In the genomic region with DNA sequence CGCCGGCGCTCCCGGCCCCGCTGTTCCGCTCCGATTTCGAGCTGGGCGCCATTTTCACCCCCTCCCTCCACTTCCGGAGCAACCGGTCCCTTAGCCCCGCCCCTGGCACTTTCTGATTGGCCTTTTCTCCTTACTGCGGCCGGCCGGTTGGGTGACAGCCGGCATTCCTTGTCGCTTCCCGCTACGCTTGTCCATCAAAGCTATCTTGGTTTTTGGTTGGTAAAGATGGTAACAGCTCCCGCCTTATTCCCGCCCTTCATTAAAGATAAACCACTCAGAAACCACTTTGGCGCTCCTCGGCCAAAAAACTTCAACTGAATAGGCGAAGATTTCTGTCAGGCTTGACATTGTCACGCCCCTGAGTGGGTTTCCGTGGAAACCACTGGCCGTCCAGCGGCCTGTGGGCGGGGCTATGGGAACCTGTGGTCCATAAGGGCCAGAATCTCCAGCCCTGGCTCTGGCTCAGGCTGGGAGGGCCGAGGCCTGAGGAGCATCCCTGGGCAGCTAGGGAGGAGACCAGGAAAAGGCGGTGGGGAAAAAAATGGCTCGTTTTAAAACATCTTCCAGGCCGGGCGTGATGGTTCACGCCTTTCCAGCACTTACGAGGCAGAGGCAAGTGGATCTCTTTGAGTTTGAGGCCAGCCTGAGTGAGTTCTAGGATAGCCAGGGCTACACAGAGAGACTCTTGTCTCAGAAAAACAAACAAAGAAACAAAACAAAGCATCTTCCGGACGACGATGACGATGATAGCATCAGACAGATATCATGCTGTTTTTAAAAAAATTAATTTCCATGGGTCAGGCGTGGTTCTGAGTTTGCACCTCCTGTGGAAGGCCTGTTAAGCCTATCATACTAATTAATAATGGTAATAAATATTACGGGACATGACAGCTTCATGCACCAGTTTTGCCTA, we compare ENCODE assay signal across 8 mouse cellular contexts. TPM values are rescaled to one million over a fixed set of nuclear protein-coding genes. Genes with fewer than 3 reads are reported as not detected.
DNase-seq lines count a peak whose midpoint lies in the region; ATAC-seq and TF ChIP-seq lines count a peak whose summit lies in the region.

A gene (minus strand): TSS at position 72 of the 913 bp plus-strand sequence.

- ATAC-seq in forebrain, embryonic 11.5 days (replicated peaks; ENCODE audit: low FRiP score): peak; percentile 96
- ATAC-seq in heart, embryonic 16.5 days (replicated peaks; ENCODE audit: extremely low read depth, insufficient read depth, low FRiP score): peak; percentile 98
- ATAC-seq in liver, embryonic 15.5 days (ENCODE audit: insufficient read depth): peak; percentile 96
- peak; percentile 97 for ATAC-seq in neural tube, embryonic 12.5 days (ENCODE audit: low FRiP score, low read depth)

- TF ChIP-seq EP300 in CH12.LX (IDR thresholded peaks at IDR 0.05; ENCODE audit: low read length): no peak

- peak within 1 kb of the TSS; percentile 80 for H3K9ac ChIP-seq in CH12.LX (ENCODE audit: insufficient read depth, low read depth)
- peak within 1 kb of the TSS; percentile 79 for H3K9ac ChIP-seq in forebrain, embryonic 11.5 days (ENCODE audit: low read length)
- peak within 1 kb of the TSS; percentile 85 for H3K9ac ChIP-seq in heart, embryonic 16.5 days (ENCODE audit: low read length)
- peak within 1 kb of the TSS; percentile 82 for H3K9ac ChIP-seq in liver, embryonic 15.5 days
- peak within 1 kb of the TSS; percentile 84 for H3K9ac ChIP-seq in neural tube, embryonic 12.5 days

- H3K4me2 ChIP-seq in CH12.LX (ENCODE audit: insufficient read depth, low read depth, poor library complexity, severe bottlenecking): peak within 1 kb of the TSS; percentile 94
- H3K4me2 ChIP-seq in forebrain, embryonic 11.5 days (ENCODE audit: low read depth, low read length, severe bottlenecking): peak within 1 kb of the TSS; percentile 83
- H3K4me2 ChIP-seq in heart, embryonic 16.5 days (ENCODE audit: low read depth, low read length): peak within 1 kb of the TSS; percentile 80
- H3K4me2 ChIP-seq in liver, embryonic 15.5 days: peak within 1 kb of the TSS; percentile 85
- H3K4me2 ChIP-seq in neural tube, embryonic 12.5 days (replicated peaks): peak within 1 kb of the TSS; percentile 88

- peak within 1 kb of the TSS; percentile 93 for H3K27ac ChIP-seq in CH12.LX (ENCODE audit: insufficient read depth, low read depth)
- H3K27ac ChIP-seq in forebrain, embryonic 11.5 days (ENCODE audit: low read depth, low read length): peak within 1 kb of the TSS; percentile 87
- peak within 1 kb of the TSS; percentile 87 for H3K27ac ChIP-seq in heart, embryonic 16.5 days (ENCODE audit: low read length)
- H3K27ac ChIP-seq in liver, embryonic 15.5 days (replicated peaks): peak within 1 kb of the TSS; percentile 83
- H3K27ac ChIP-seq in neural tube, embryonic 12.5 days: peak within 1 kb of the TSS; percentile 83

- dilution Hi-C loops in CH12.LX (cut with MboI; ENCODE audit: extremely low pct_ligation_motif_present, extremely low pct_unique_long_range_greater_than_20kb, low sequenced_read_pairs): no loop called here

- no peak for TF ChIP-seq RAD21 in CH12.LX (IDR thresholded peaks at IDR 0.05; ENCODE audit: low read depth, low read length)

- peaks cover 14% of the 10 kb centered on the region for H3K79me2 ChIP-seq in CH12.LX (replicated peaks; ENCODE audit: control insufficient read depth, extremely low read depth, insufficient read depth, poor library complexity, severe bottlenecking)

- peaks cover 15 to 34% of the 10 kb centered on the region in 2 experiments for H3K4me1 ChIP-seq in CH12.LX (ENCODE audit: control insufficient read depth in 1 of 2, insufficient read depth in 2 of 2)
- peaks cover 5% of the 10 kb centered on the region; the same call in 1 of the 2 replicates for H3K4me1 ChIP-seq in forebrain, embryonic 11.5 days (replicated peaks; ENCODE audit: control insufficient read depth, insufficient read depth, low read length)
- H3K4me1 ChIP-seq in heart, embryonic 16.5 days (ENCODE audit: control insufficient read depth, insufficient read depth, low read length): peaks cover 13% of the 10 kb centered on the region
- H3K4me1 ChIP-seq in liver, embryonic 15.5 days (replicated peaks): peaks cover 34% of the 10 kb centered on the region
- peaks cover 27% of the 10 kb centered on the region for H3K4me1 ChIP-seq in neural tube, embryonic 12.5 days

- in situ Hi-C loops in CH12.LX (cut with MboI; ENCODE audit: low pct_ligation_motif_present, low pct_unique_long_range_greater_than_20kb, low sequenced_read_pairs): loop anchor here (10.0 kb wide), 1 partner anchor 50 kb away; no protein-coding TSS in a partner anchor

- H3K27me3 ChIP-seq in CH12.LX (replicated peaks): no peaks in the 10 kb centered on the region
- no peaks in the 10 kb centered on the region for H3K27me3 ChIP-seq in forebrain, embryonic 11.5 days (ENCODE audit: control insufficient read depth, insufficient read depth, low read length)
- no peaks in the 10 kb centered on the region for H3K27me3 ChIP-seq in heart, embryonic 16.5 days (ENCODE audit: control insufficient read depth, insufficient read depth, low read length)
- no peaks in the 10 kb centered on the region for H3K27me3 ChIP-seq in liver, embryonic 15.5 days
- no peaks in the 10 kb centered on the region for H3K27me3 ChIP-seq in neural tube, embryonic 12.5 days (replicated peaks)

- peaks cover 3% of the 10 kb centered on the region for H3K9me3 ChIP-seq in CH12.LX (replicated peaks; ENCODE audit: low read length)
- H3K9me3 ChIP-seq in forebrain, embryonic 11.5 days (ENCODE audit: control insufficient read depth, low read length): no peaks in the 10 kb centered on the region; the same call in 1 of the 2 replicates
- no peaks in the 10 kb centered on the region for H3K9me3 ChIP-seq in heart, embryonic 16.5 days (replicated peaks; ENCODE audit: control insufficient read depth, low read length)
- no peaks in the 10 kb centered on the region for H3K9me3 ChIP-seq in liver, embryonic 15.5 days (replicated peaks)
- no peaks in the 10 kb centered on the region for H3K9me3 ChIP-seq in neural tube, embryonic 12.5 days

- H3K4me3 ChIP-seq in CH12.LX (replicated peaks in 1 of 3; ENCODE audit: low read depth in 2 of 3, low read length in 2 of 3, poor library complexity in 1 of 3): peak within 1 kb of the TSS; percentile 65 to 71 (median 68)
- peak within 1 kb of the TSS; percentile 70 for H3K4me3 ChIP-seq in forebrain, embryonic 11.5 days (ENCODE audit: low read depth, low read length)
- H3K4me3 ChIP-seq in heart, embryonic 16.5 days (ENCODE audit: low read length): peak within 1 kb of the TSS; percentile 70
- peak within 1 kb of the TSS; percentile 89 for H3K4me3 ChIP-seq in liver, embryonic 15.5 days (replicated peaks)
- peak within 1 kb of the TSS; percentile 70 for H3K4me3 ChIP-seq in neural tube, embryonic 12.5 days

- 7% methylated on average over 42 of the region's 42 CpGs for WGBS in forebrain, embryonic 11.5 days
- WGBS in heart, embryonic 16.5 days: 9% methylated on average over 42 of the region's 42 CpGs
- whole genome bisulfite sequencing in liver, embryonic 15.5 days (ENCODE audit: insufficient replicate concordance): 8% methylated on average over 42 of the region's 42 CpGs
- 8% methylated on average over 42 of the region's 42 CpGs for WGBS in neural tube, embryonic 12.5 days

- no peak for TF ChIP-seq CTCF in CH12.LX (conservative IDR thresholded peaks at IDR 0.05 in 1 of 2, IDR thresholded peaks at IDR 0.05 in 1 of 2; ENCODE audit: low read depth in 2 of 2, low read length in 2 of 2)

- H3K36me3 ChIP-seq in CH12.LX (replicated peaks in 1 of 2; ENCODE audit: control insufficient read depth in 1 of 2, insufficient read depth in 1 of 2, low read length in 1 of 2): peaks cover 27 to 31% of the 10 kb centered on the region in 2 experiments
- H3K36me3 ChIP-seq in forebrain, embryonic 11.5 days (ENCODE audit: control insufficient read depth, insufficient read depth, low read length): peaks cover 3% of the 10 kb centered on the region; the same call in 1 of the 2 replicates
- peaks cover 8% of the 10 kb centered on the region; the same call in 1 of the 2 replicates for H3K36me3 ChIP-seq in heart, embryonic 16.5 days (ENCODE audit: control insufficient read depth, insufficient read depth)
- H3K36me3 ChIP-seq in liver, embryonic 15.5 days (replicated peaks): peaks cover 12% of the 10 kb centered on the region
- peaks cover 20% of the 10 kb centered on the region for H3K36me3 ChIP-seq in neural tube, embryonic 12.5 days

- TF ChIP-seq POLR2A in CH12.LX (IDR thresholded peaks at IDR 0.05; ENCODE audit: low read depth, low read length): peak; percentile 83

- DNase-seq in CH12.LX (ENCODE audit: extremely low read depth): peak; percentile 99
- DNase-seq in c-Kit-positive CD71-positive TER-119-negative erythroid progenitor cells, embryonic 14.5 days (ENCODE audit: low read depth): peak; percentile 99
- DNase-seq in forebrain, embryonic 11.5 days (ENCODE audit: low spot score): peak; percentile 98
- peak; percentile 99 for DNase-seq in kidney, postnatal 36 days
- peak; percentile 100 for DNase-seq in telencephalon, adult 2 months (ENCODE audit: low read depth, low spot score)

TF ChIP-seq in CH12.LX, 34 proteins besides CTCF, POLR2A, EP300 and RAD21 (continues in another document):
- TF ChIP-seq MYC (IDR thresholded peaks at IDR 0.05; ENCODE audit: low read depth, low read length): no peak
- TF ChIP-seq POLR2AphosphoS2 (IDR thresholded peaks at IDR 0.05; ENCODE audit: low read depth, low read length): no peak
- no peak for TF ChIP-seq KAT2A (IDR thresholded peaks at IDR 0.05; ENCODE audit: insufficient replicate concordance, low read length)
- peak; percentile 29; the same call in 1 of the 2 replicates for TF ChIP-seq MXI1 (IDR thresholded peaks at IDR 0.05; ENCODE audit: low read depth, low read length)
- TF ChIP-seq HCFC1 (IDR thresholded peaks at IDR 0.05; ENCODE audit: low read depth, low read length): peak; percentile 54
- TF ChIP-seq CHD1 (IDR thresholded peaks at IDR 0.05; ENCODE audit: low read depth, low read length): no peak
- TF ChIP-seq USF1 (IDR thresholded peaks at IDR 0.05; ENCODE audit: low read depth, low read length): no peak
- TF ChIP-seq TCF12 (IDR thresholded peaks at IDR 0.05; ENCODE audit: low read depth, low read length): peak; percentile 72
- 0 out of 2 replicates have a peak, but pooled peaks have one; percentile 22 for TF ChIP-seq NRF1 (IDR thresholded peaks at IDR 0.05; ENCODE audit: low read depth, low read length)
- no peak for TF ChIP-seq IRF4 (IDR thresholded peaks at IDR 0.05; ENCODE audit: low read depth, low read length)
- TF ChIP-seq USF2 (conservative IDR thresholded peaks at IDR 0.05; ENCODE audit: low read depth, low read length): no peak
- TF ChIP-seq BHLHE40 (IDR thresholded peaks at IDR 0.05; ENCODE audit: low read depth, low read length): no peak

RNA-seq across cellular contexts. Expression of the gene that starts here (rescaled TPM):
- 44.3 and 47.9 TPM in 2 replicates for total RNA-seq in CH12.LX (2012; rRNA removed)
- total RNA-seq in CH12.LX (2014; rRNA removed): 38.5 and 39.3 TPM in 2 replicates
- polyA plus RNA-seq in CH12.LX (2012; ENCODE audit: insufficient read length, low read depth): 48.3 and 50.7 TPM in 2 replicates
- polyA plus RNA-seq in forebrain, embryonic 11.5 days (2014; fragmentation: Nextera tagmentation; extraction: Ambion mirVana): 14.4 and 14.5 TPM in 2 replicates
- 5.4 and 6.0 TPM in 2 replicates for polyA plus RNA-seq in heart, embryonic 16.5 days (2015; fragmentation: Nextera tagmentation; extraction: Ambion mirVana)
- 3.2 and 3.5 TPM in 2 replicates for polyA plus RNA-seq in liver, embryonic 15.5 days (2015; fragmentation: Nextera tagmentation; extraction: Ambion mirVana)
- polyA plus RNA-seq in neural tube, embryonic 12.5 days (2016; fragmentation: Nextera tagmentation; extraction: Ambion mirVana): 18.0 and 19.6 TPM in 2 replicates

Comparison
In these comparisons a context has a peak if more than half of its experiments do, and no peak if none do; other contexts are left out.
1. Peak in every context shown above with its lines: DNase-seq, ATAC-seq, H3K4me3 ChIP-seq and H3K27ac ChIP-seq.